Mouse (Mus musculus) gastrocnemius, adult 2 months (tissue): ENCODE results near the gene Fryl. TPM values are rescaled to one million over a fixed set of nuclear protein-coding genes. Genes with fewer than 3 reads are reported as not detected.

Experiments
- DNase-seq: peaks from one replicate; pipeline ENCODE4 v3.0.0; 2022
- H3K27ac ChIP-seq: fragments of 200-600 bp; 2 replicates; pipeline ENCODE4 v1.8.1; 2022; ENCODE audit warnings: mild to moderate bottlenecking
- H3K4me3 ChIP-seq: fragments of 200-600 bp; 2 replicates; pipeline ENCODE4 v1.8.1; 2022; ENCODE audit warnings: mild to moderate bottlenecking, moderate library complexity
- CTCF ChIP-seq: fragments of 200-600 bp; IDR thresholded peaks from 2 replicates; pipeline ENCODE4 v1.8.1; 2022; ENCODE audit warnings: antibody characterized with exemption, mild to moderate bottlenecking, moderate library complexity
- intact Hi-C: fragments of 180-260 bp; cut with DNase I; formaldehyde crosslinking; loops from one replicate; pipeline ENCODE4 v1.15.1; 2025
- total RNA-seq, 2 experiments: library from RNA; stranded (reverse); gene quantifications; 2 replicates each; pipeline ENCODE4 v1.2.3; 2021

Fryl gene
- total RNA-seq, 2 experiments from 2014 or later: 14.6 to 23.5 TPM

GRCm38 (mm10) chr5:73252739-73253138 is 3.7 kb downstream of the Fryl start:
- no peak for DNase-seq
- Histone ChIP-seq H3K4me3 (no peak overlapping the region; the same call in 1 of the 2 replicates), H3K27ac (peak overlapping the region; percentile 50)
- intact Hi-C loops: no loop called here
- TF ChIP-seq CTCF: no peak

- no peak for DNase-seq
- Histone ChIP-seq H3K4me3 (no peak overlapping the region), H3K27ac (no peak overlapping the region)
- intact Hi-C loops: no loop called here
- TF ChIP-seq CTCF: no peak
Measured at GRCm38 (mm10) chr5:73249341-73249740, 7.1 kb downstream of the Fryl start.

DNA sequence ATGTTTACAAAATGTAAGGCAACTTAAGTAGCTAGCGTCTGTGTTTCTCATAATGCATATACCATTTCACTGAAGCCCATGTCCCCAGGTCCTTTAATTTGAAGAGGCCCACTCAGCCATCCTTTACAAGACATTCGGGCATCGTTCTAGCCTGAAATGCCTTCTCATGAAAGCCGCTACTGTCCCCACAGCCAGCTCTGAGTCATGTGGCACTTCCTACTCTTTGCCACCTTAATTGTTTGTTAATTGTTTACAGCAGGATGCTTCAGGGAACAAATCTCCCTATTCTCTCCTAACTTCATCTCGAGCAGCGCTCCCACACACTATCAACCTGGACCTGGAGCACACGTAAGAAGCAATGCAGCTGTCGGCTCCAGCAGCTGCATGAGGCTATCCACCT is 8.2 kb downstream of the Fryl start:
- no peak for TF ChIP-seq CTCF
- intact Hi-C loops: no loop called here
- no peak overlapping the region for H3K4me3 ChIP-seq
- peak overlapping the region; percentile 51; the same call in 1 of the 2 replicates for H3K27ac ChIP-seq
- no peak for DNase-seq

- no peak for TF ChIP-seq CTCF
- Histone ChIP-seq H3K27ac (0 out of 2 replicates have a peak overlapping the region, but pooled peaks have one; percentile 16), H3K4me3 (no peak overlapping the region)
- no peak for DNase-seq
- intact Hi-C loops: no loop called here
Measured at GRCm38 (mm10) chr5:73246414-73246813, 10.0 kb downstream of the Fryl start.

DNA sequence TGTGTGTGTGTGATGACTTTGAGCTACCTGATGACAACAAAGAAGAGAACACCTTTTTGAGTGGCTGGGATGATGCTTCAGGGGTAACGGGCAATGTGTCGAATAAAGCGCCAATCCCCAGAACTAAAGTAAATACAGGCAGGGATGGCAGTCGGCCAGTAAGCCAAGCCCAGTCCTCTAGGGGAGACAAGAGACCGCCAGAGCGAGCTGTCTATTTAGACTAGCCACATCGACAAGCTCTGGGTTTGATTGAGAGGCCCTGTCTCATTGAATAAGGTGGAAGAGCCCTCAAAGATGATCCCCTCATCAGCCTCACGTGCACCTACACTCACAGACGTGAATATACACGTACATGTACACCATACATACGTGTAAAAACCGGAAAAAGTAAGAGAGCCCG is 12.0 kb downstream of the Fryl start:
- intact Hi-C loops: no loop called here
- H3K27ac ChIP-seq: no peak overlapping the region
- DNase-seq: no peak
- TF ChIP-seq CTCF: no peak
- no peak overlapping the region for H3K4me3 ChIP-seq

- TF ChIP-seq CTCF: no peak
- H3K27ac ChIP-seq: peak overlapping the region; percentile 43; the same call in 1 of the 2 replicates
- peak overlapping the region; percentile 17; the same call in 1 of the 2 replicates for H3K4me3 ChIP-seq
- intact Hi-C loops: no loop called here
- no peak for DNase-seq
Measured at GRCm38 (mm10) chr5:73241966-73242365, 14.5 kb downstream of the Fryl start.

DNA sequence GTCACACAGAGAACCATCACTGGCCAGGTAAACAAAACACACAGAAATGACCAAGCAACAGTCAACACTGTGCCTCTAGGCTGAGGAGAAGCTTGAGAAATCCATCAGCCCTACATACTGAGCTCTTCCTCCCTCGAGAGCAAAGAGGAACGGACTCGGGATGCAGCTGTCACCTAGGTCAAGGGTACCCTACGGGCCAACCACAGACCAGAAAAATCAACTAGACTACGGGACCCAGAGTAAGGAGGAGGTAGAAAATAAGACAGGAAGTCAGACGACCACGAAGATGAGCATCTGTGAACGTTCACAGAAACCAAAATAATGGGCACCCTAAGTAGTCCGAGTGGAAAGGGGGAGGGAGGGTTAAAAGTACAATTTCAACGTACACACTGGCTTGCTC is 15.1 kb downstream of the Fryl start:
- intact Hi-C loops: no loop called here
- DNase-seq: no peak
- peak overlapping the region; percentile 43; the same call in 1 of the 2 replicates for H3K27ac ChIP-seq
- H3K4me3 ChIP-seq: no peak overlapping the region
- no peak for TF ChIP-seq CTCF

DNA sequence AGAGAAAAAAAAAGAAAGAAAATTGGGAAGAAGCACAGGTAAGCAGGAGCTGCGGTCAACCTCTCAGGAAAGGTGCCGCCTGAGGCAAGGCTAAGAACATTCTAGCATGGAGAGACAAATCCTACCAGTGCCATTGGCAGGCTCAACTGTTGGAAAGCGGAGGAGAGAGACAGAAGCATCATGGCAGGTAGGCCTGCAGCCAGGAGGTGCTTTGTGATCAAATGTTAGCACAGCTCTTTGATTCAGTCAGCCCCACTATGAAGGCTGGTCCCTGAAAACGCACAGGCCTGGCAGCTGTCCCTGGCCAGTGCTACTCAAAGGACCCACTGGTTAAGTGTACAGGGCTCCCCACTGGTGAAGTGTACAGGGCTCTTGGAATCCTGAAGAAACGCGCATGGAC is 16.0 kb downstream of the Fryl start:
- no peak for DNase-seq

GRCm38 (mm10) chr5:73236894-73237334 is 19.5 kb downstream of the Fryl start:
- DNase-seq: no peak
- Histone ChIP-seq H3K27ac (peak overlapping the region; percentile 43), H3K4me3 (no peak overlapping the region)
- intact Hi-C loops: no loop called here
- no peak for TF ChIP-seq CTCF

More for the DNA sequence above, 16.0 kb downstream of the Fryl start:
- Histone ChIP-seq H3K27ac (no peak overlapping the region), H3K4me3 (no peak overlapping the region)
- TF ChIP-seq CTCF: no peak
- intact Hi-C loops: no loop called here

- peak overlapping the region; percentile 16; the same call in 1 of the 2 replicates for H3K27ac ChIP-seq
- intact Hi-C loops: no loop called here
- H3K4me3 ChIP-seq: no peak overlapping the region
- DNase-seq: no peak
- no peak for TF ChIP-seq CTCF
Measured at GRCm38 (mm10) chr5:73235201-73235600, 21.2 kb downstream of the Fryl start.

GRCm38 (mm10) chr5:73233018-73233881 is 23.2 kb downstream of the Fryl start:
- intact Hi-C loops: no loop called here
- no peak for TF ChIP-seq CTCF
- Histone ChIP-seq H3K27ac (peak overlapping the region; percentile 40; the same call in 1 of the 2 replicates), H3K4me3 (no peak overlapping the region)
- no peak for DNase-seq

DNA sequence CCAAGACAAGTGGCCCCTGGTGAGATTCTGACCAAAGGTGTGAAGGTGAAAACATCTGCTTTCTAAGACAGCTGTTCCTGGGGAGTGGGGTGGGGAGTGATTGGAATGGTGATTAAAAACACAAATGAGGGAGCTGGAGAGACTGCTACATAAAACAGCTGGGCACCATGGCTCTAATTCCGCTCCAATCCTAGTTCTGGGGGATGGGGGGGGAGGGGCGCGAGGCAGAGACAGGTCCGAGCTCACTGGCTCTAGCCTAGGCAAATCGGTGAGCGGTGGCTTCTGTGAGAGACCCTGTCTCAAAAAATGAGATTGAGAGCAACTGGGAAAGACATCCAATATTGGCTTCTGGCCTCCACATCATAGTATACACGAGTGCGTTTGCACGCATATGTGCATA is 24.2 kb downstream of the Fryl start:
- DNase-seq: no peak
- intact Hi-C loops: no loop called here
- no peak overlapping the region for H3K4me3 ChIP-seq

DNA sequence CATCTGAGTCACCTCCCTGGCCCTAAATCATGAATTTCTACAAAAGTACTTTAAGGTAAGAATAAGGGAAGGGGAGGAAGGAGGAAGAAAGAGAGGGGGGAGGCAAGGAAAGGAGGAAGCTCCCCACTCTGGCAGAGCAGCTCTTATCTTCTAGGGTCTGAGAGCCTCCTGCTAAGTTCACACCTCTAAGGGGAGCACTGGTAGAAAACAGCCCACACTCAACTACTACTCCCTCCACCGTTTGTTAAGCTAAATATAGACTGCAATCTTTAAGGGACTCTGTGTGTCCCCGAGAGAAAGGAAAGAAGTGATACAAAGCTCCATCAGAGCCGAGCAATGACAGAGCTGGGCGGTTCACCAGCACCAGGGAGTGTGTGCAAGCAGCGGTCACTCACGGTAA is 24.6 kb downstream of the Fryl start:
- Histone ChIP-seq H3K27ac (peak overlapping the region; percentile 79; the same call in 1 of the 2 replicates), H3K4me3 (no peak overlapping the region)
- no peak for DNase-seq
- intact Hi-C loops: no loop called here
- TF ChIP-seq CTCF: no peak

More for the DNA sequence above, 24.2 kb downstream of the Fryl start:
- no peak for TF ChIP-seq CTCF
- H3K27ac ChIP-seq: 0 out of 2 replicates have a peak overlapping the region, but pooled peaks have one; percentile 79
